Mouse (Mus musculus) intestine, postnatal 0 days (tissue): Measurements from ENCODE around the gene Rbbp4. TPM values are rescaled to one million over a fixed set of nuclear protein-coding genes. Genes with fewer than 3 reads are reported as not detected.

Experiments
- ATAC-seq: fragments of 200-750 bp; cut with Nextera tagmentation; 2 replicates; pipeline ENCODE4 v1.8.0; 2017; ENCODE audit warnings: mild to moderate bottlenecking, moderate TSS enrichment, moderate library complexity
- H3K27ac ChIP-seq: fragments of 300-500 bp; sonication (generic); 2 replicates; pipeline ENCODE4 v1.5.1; 2014; ENCODE audit warnings: mild to moderate bottlenecking, low read depth, low read length, moderate library complexity
- H3K27me3 ChIP-seq: fragments of 300-500 bp; sonication (generic); replicated peaks from 2 replicates; pipeline ENCODE4 v1.6.1; 2014; ENCODE audit warnings: low read length, mixed read lengths; ENCODE audit not compliant: control insufficient read depth, insufficient read depth
- H3K36me3 ChIP-seq: fragments of 300-500 bp; sonication (generic); 2 replicates; pipeline ENCODE4 v1.6.1; 2014; ENCODE audit warnings: mild to moderate bottlenecking, moderate library complexity; ENCODE audit not compliant: control insufficient read depth, insufficient read depth
- H3K4me1 ChIP-seq: fragments of 300-500 bp; sonication (generic); replicated peaks from 2 replicates; pipeline ENCODE4 v1.6.1; 2014; ENCODE audit warnings: antibody characterized with exemption, low read length, mixed read lengths; ENCODE audit not compliant: control insufficient read depth, insufficient read depth
- H3K4me2 ChIP-seq: fragments of 300-500 bp; sonication (generic); replicated peaks from 2 replicates; pipeline ENCODE4 v1.6.1; 2014; ENCODE audit warnings: low read depth, mild to moderate bottlenecking, moderate library complexity
- H3K4me3 ChIP-seq: fragments of 300-500 bp; sonication (generic); 2 replicates; pipeline ENCODE4 v1.5.1; 2014; ENCODE audit warnings: low read depth, low read length
- H3K9ac ChIP-seq: fragments of 300-500 bp; sonication (generic); 2 replicates; pipeline ENCODE4 v1.6.1; 2014; ENCODE audit warnings: mild to moderate bottlenecking, low read depth, low read length
- H3K9me3 ChIP-seq: fragments of 300-500 bp; sonication (generic); 2 replicates; pipeline ENCODE4 v1.6.1; 2016; ENCODE audit warnings: mixed run types; ENCODE audit not compliant: control insufficient read depth
- CTCF ChIP-seq: sonication (generic); IDR thresholded peaks from 2 replicates; pipeline ENCODE4 v1.5.1; 2016; ENCODE audit warnings: low read depth, mild to moderate bottlenecking, control low read depth, antibody characterized with exemption, moderate library complexity
- WGBS: fragments of 180-500 bp; shearing (Covaris S2); extraction: QIAGEN DNeasy Blood & Tissue Kit; methylation state at CpG from one replicate; pipeline ENCODE4 v1.1.7; 2014; 5-methylcytosine and 5-hydroxymethylcytosine counted together
- microRNA-seq: library from miRNA; unstranded; fragments of <30 nt; microRNA quantifications from one replicate; pipeline ENCODE4, GENCODE M21; 2016
- polyA plus RNA-seq: library from polyadenylated mRNA; unstranded; fragments of >200 nt; fragmentation: Nextera tagmentation; extraction: Ambion mirVana; gene quantifications from 2 replicates; pipeline ENCODE4 v1.2.1, GENCODE M21; 2015

Gene Rbbp4
- polyA plus RNA-seq, 1 experiment from 2014 or later = 159 TPM

DNA sequence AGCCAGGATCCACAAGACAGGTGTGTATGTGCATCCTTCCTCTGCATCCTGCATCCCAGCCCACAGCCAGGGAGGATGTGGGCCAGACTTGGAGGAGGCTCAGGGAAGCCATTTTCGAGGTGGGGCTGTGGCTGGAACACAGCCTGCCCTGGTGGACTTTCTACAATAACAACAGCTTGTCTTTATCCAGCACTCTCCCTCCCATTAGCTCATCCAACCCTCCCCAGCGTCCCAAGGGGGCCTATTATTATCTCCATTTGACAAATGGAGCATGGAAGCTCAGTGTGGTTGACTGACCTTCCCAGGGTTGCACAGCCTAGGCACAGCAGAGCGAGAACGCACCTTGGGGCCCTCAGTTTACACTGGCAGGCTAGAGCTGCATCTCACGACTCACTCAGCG, 74.5 kb downstream of the Rbbp4 start:
- Histone ChIP-seq H3K4me3 (no peak overlapping the region), H3K27ac (no peak overlapping the region), H3K36me3 (no peaks in the 10 kb centered on the region), H3K9ac (no peak overlapping the region), H3K27me3 (no peaks in the 10 kb centered on the region), H3K9me3 (no peaks in the 10 kb centered on the region), H3K4me1 (no peaks in the 10 kb centered on the region; the same call in 1 of the 2 replicates), H3K4me2 (no peak overlapping the region)
- ATAC-seq = no peak
- WGBS = 28% methylated on average over 6 of the region's 6 CpGs
- no peak for TF ChIP-seq CTCF

DNA sequence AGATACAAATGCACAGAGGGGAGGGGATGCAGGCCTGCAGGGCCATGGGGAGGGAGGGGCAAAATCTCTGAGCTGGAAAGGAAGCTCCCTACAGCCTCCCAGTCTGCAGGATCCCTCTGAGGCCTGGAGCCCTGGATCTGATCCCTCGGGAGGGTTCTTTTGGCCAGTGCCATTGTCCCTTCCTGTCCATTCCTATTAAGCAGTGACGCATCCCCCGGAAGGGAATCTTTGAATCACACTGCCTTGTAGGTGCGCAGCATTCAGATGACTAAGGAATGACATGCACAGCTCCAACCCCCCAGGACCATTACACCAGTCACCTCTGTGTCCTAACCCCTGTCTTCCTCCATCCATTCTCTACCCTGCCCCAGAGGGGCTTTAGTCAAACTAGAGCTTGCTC, 76.1 kb downstream of the Rbbp4 start:
- Histone ChIP-seq H3K27me3 (no peaks in the 10 kb centered on the region), H3K4me2 (no peak overlapping the region), H3K36me3 (no peaks in the 10 kb centered on the region), H3K27ac (no peak overlapping the region), H3K9ac (no peak overlapping the region), H3K4me3 (no peak overlapping the region), H3K4me1 (no peaks in the 10 kb centered on the region; the same call in 1 of the 2 replicates), H3K9me3 (no peaks in the 10 kb centered on the region)
- no peak for ATAC-seq
- 81% methylated on average over 4 of the region's 4 CpGs for WGBS
- TF ChIP-seq CTCF = no peak

Small RNA genes lying within 50 kb of the gene (microRNA-seq; reads per million reads assigned to microRNA genes)
- gene Gm22994 = not detected

Other genes with a start within 250 kb of the Rbbp4 start
- 363 and 366 TPM in 2 replicates for gene Tmem54, start 229.8 kb downstream of the Rbbp4 start, polyA plus RNA-seq
- gene Hpca, start 213.3 kb downstream of the Rbbp4 start, polyA plus RNA-seq = 3.9 and 4.6 TPM in 2 replicates
- gene Fndc5, start 198.4 kb downstream of the Rbbp4 start, polyA plus RNA-seq = 14.5 and 15.4 TPM in 2 replicates
- gene S100pbp, start 145.6 kb downstream of the Rbbp4 start, polyA plus RNA-seq = 6.9 and 7.7 TPM in 2 replicates
- 35.6 and 41.8 TPM in 2 replicates for gene Yars, start 145.6 kb downstream of the Rbbp4 start, polyA plus RNA-seq
- gene C77080, start 74.0 kb downstream of the Rbbp4 start, polyA plus RNA-seq = 14.3 and 15.1 TPM in 2 replicates
- 1.3 and 1.6 TPM in 2 replicates for gene Sync, start 47.8 kb downstream of the Rbbp4 start, polyA plus RNA-seq
- gene Zbtb8os, start 325 bp upstream of the Rbbp4 start, polyA plus RNA-seq = 92.9 and 94.5 TPM in 2 replicates
- 6.8 and 7.1 TPM in 2 replicates for gene Zbtb8a, start 42.7 kb upstream of the Rbbp4 start, polyA plus RNA-seq
- gene Zbtb8b, start 105.5 kb upstream of the Rbbp4 start, polyA plus RNA-seq = 0.14 and 0.29 TPM in 2 replicates
- 23.6 and 24.8 TPM in 2 replicates for gene Bsdc1, start 126.2 kb upstream of the Rbbp4 start, polyA plus RNA-seq
- not detected in 2 replicates for gene Tssk3, start 155.7 kb upstream of the Rbbp4 start, polyA plus RNA-seq
- gene Fam229a, start 155.8 kb upstream of the Rbbp4 start, polyA plus RNA-seq = 0.22 TPM in 1 of 2 replicates, not detected in the other
- 126 and 142 TPM in 2 replicates for gene Marcksl1, start 178.2 kb upstream of the Rbbp4 start, polyA plus RNA-seq
- 89.9 and 91.7 TPM in 2 replicates for gene Hdac1, start 207.3 kb upstream of the Rbbp4 start, polyA plus RNA-seq
- gene Lck, start 238.3 kb upstream of the Rbbp4 start, polyA plus RNA-seq = 3.0 and 3.1 TPM in 2 replicates
- gene Fam167b, start 243.2 kb upstream of the Rbbp4 start, polyA plus RNA-seq = 1.4 and 1.7 TPM in 2 replicates